Mouse (Mus musculus) liver, postnatal 0 days (tissue): Measurements from ENCODE around the gene Lctl.
"Not testable (repeated sequence)": the region's sequence is repeated elsewhere in the genome, so short reads cannot be mapped to it uniquely, and the experiment has no call there.

Experiments used
- CTCF ChIP-seq: sonication (generic); IDR thresholded peaks from 2 replicates; pipeline ENCODE4 v1.5.1; 2016; ENCODE audit warnings: antibody characterized with exemption, low read depth
- EP300 ChIP-seq: IDR thresholded peaks from 2 replicates; pipeline ENCODE4 v1.6.1; 2016; ENCODE audit warnings: antibody characterized with exemption, low read depth, mild to moderate bottlenecking

GRCm38 (mm10) chr9:64183295-64183694 is 66.3 kb downstream of the Lctl start:
- not testable (repeated sequence) for TF ChIP-seq CTCF, EP300
